Mouse (Mus musculus) gastrocnemius, adult 2 months (tissue): Measurements from ENCODE around the gene Pif1. TPM values are rescaled to one million over a fixed set of nuclear protein-coding genes. Genes with fewer than 3 reads are reported as not detected.
A peak's percentile ranks its signal among the peaks of the same experiment; 100 is the strongest.

Experiments used
- DNase-seq: peaks from one replicate; pipeline ENCODE4 v3.0.0; 2022
- H3K27ac ChIP-seq: fragments of 200-600 bp; 2 replicates; pipeline ENCODE4 v1.8.1; 2022; ENCODE audit warnings: mild to moderate bottlenecking
- H3K4me3 ChIP-seq: fragments of 200-600 bp; 2 replicates; pipeline ENCODE4 v1.8.1; 2022; ENCODE audit warnings: mild to moderate bottlenecking, moderate library complexity
- CTCF ChIP-seq: fragments of 200-600 bp; IDR thresholded peaks from 2 replicates; pipeline ENCODE4 v1.8.1; 2022; ENCODE audit warnings: antibody characterized with exemption, mild to moderate bottlenecking, moderate library complexity
- intact Hi-C: fragments of 180-260 bp; cut with DNase I; formaldehyde crosslinking; loops from one replicate; pipeline ENCODE4 v1.15.1; 2025
- total RNA-seq, 2 experiments: library from RNA; stranded (reverse); gene quantifications; 2 replicates each; pipeline ENCODE4 v1.2.3; 2021

The Pif1 gene
- total RNA-seq, 2 experiments from 2014 or later: not detected

DNA sequence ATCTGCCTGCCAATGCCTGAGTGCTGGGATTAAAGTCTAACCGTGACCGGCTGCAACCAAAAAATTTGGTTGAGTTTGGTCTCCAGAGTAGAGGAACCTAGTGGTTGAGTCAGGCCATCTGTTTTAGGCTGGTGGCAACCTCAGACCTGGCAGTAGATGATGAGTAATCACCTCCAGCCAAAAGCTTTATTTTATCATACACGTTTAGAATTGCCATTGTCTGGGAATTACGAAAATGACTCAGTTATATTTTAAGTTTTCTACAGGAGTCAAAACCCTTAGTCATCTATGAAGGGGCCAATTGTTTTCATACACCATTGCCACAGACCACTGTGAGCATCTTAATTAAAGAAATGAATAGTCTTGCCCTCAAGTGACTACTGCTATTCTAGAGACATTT is 50.0 kb downstream of the Pif1 start:
- no peak for DNase-seq
- no peak overlapping the region for H3K4me3 ChIP-seq
- TF ChIP-seq CTCF: no peak
- intact Hi-C loops: no loop called here
- no peak overlapping the region for H3K27ac ChIP-seq

DNA sequence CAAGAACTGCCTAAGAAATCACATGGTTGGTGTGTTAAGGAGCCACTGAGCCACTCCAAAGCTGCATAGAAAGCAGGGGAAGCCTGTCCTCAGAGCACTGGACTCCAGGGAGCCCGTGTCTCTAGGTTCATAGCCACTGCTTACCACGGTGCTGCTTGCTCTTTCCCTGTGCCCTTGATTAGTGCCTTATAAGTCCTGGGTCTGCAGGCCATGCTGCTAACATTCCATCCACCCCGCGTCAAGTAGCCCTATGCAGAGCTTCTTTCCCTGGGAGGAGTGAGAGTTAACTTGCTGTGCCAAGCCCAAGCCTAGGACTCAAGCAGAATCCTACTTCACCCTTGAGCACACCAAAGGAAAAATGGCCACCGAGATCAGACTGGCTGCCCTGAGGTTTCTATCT is 52.1 kb downstream of the Pif1 start:
- no peak for DNase-seq
- TF ChIP-seq CTCF: no peak
- Histone ChIP-seq H3K4me3 (no peak overlapping the region), H3K27ac (peak overlapping the region; percentile 63)
- intact Hi-C loops: no loop called here

DNA sequence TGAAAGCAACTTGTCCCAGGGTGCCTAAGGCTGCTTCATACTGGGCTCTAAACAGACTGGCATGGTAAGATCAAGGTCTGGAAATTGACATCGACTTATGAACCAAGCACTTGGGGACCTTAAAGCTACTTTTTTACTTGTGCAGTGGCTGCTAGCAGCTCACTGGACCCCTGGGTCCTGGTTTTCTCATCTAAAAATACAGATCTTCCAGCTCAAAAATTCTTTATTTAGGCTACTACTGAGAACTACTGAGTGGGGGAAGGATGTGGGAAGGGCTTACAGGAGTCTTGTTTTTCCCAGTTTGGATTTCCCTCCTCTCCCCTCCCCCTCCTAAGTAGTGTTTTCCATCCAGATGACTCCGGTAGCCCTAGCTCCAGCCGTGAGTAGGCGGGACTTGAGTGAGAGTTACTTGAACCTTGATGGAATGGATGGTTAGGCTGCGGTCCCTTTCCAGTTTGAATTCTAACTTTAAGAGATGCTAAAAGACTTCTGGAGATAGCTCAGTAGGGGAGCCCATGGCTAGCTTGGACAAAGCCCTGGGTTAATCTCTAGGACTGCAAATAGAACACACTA is 54.0 kb downstream of the Pif1 start:
- no peak for DNase-seq
- no peak for TF ChIP-seq CTCF
- H3K4me3 ChIP-seq: no peak overlapping the region
- intact Hi-C loops: no loop called here
- peak overlapping the region; percentile 63 for H3K27ac ChIP-seq

DNA sequence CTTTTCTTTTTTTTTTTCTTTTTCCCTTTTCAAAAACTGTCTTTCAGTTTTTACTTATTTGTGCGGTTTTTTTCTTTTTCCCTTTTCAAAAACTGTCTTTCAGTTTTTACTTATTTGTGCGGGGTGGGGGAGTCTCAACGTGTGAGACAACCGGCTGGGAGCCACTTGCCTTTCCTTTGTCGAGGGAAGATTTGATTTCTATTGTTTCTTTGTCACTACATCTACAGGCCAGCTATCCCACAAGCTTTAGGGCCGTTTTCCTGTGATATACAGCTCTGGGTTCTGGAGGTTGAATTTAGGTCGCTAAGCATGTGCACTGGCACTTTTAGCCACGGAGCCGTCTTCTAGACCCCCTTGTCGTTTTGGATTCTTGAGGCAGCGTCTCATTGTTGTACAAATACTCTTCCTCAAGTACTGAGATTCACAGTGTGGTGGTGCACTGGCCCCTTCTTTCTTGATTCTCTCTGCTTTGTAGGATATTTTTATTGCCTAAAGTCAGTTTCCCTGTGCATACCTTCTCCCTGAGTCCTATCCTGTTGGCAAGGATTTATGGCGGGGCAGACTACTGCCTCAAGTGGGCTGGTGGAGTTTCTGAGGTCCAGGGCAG is 54.6 kb downstream of the Pif1 start:
- no peak for DNase-seq
- Histone ChIP-seq H3K27ac (peak overlapping the region; percentile 54), H3K4me3 (no peak overlapping the region)
- no peak for TF ChIP-seq CTCF
- intact Hi-C loops: no loop called here

DNA sequence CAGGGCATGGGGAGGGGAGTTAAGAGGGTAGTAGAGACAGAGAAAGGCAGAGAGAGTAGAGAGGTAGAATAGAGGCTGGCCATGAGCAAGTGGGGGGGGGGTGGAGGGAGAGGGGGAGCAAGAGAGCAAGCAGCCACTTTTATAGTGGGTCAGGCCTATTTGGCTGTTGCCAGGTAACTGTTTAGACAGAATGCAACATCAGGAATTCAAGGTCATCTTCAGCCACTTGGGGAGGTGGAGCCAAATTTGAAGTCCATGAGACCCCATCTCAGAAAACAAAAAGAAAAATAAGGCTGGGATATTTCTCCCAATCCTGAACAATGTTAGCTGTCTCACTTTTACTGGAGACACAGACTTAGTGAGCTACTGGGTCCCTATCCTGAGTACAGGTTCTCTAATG is 55.6 kb downstream of the Pif1 start:
- intact Hi-C loops: no loop called here
- no peak for TF ChIP-seq CTCF
- Histone ChIP-seq H3K27ac (no peak overlapping the region), H3K4me3 (no peak overlapping the region)
- no peak for DNase-seq

DNA sequence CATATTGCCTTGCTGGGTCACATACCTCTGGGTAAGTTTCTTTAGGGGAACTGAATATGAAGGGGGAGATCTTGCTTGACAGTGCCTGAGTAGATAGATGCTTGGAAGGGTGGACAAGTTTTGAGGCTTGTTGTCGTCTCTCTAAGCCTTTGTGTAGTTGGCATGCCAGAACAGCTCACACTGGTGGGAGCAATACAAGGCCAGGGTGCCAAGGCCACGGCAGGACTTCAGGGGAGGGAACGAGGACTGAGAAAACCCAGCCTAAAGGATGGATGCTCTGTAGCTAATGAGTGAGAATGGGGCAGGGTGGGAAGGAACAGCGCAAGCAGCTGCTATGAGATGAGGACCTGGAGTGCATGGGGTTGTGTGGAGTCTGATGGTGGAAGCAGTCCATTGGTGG is 58.0 kb downstream of the Pif1 start:
- intact Hi-C loops: no loop called here
- no peak for DNase-seq
- H3K4me3 ChIP-seq: no peak overlapping the region
- H3K27ac ChIP-seq: 0 out of 2 replicates have a peak overlapping the region, but pooled peaks have one; percentile 67
- TF ChIP-seq CTCF: no peak

Other genes with a start within 250 kb of the Pif1 start
- gene Pdcd7, start 241.1 kb upstream of the Pif1 start, total RNA-seq: 10 to 100 TPM; 10.1 to 19.5 TPM
- 1 to 10 TPM in 1 of 2 experiments, under 1 TPM in 1; 0.43 to 1.1 TPM for gene Ubap1l, start 226.1 kb upstream of the Pif1 start, total RNA-seq
- gene Kbtbd13, start 195.5 kb upstream of the Pif1 start, total RNA-seq: 10 to 100 TPM in 1 of 2 experiments, 1 to 10 TPM in 1; 7.8 to 19.5 TPM
- 1 to 10 TPM; 3.1 to 3.3 TPM for gene Rasl12, start 188.7 kb upstream of the Pif1 start, total RNA-seq
- gene Slc51b, start 164.2 kb upstream of the Pif1 start, total RNA-seq: not detected
- gene Mtfmt, start 151.4 kb upstream of the Pif1 start, total RNA-seq: 1 to 10 TPM; 4.3 to 5.7 TPM
- gene Spg21, start 126.2 kb upstream of the Pif1 start, total RNA-seq: 1 to 10 TPM; 6.1 to 6.6 TPM
- not detected for gene Ankdd1a, start 67.0 kb upstream of the Pif1 start, total RNA-seq
- 1 to 10 TPM; 4.4 to 4.5 TPM for gene Plekho2, start 7.1 kb upstream of the Pif1 start, total RNA-seq
- 1 to 10 TPM in 1 of 2 experiments, under 1 TPM in 1; 0.99 to 1.8 TPM for gene Rbpms2, start 42.5 kb downstream of the Pif1 start, total RNA-seq
- 100 to 1,000 TPM; 195 to 201 TPM for gene Oaz2, start 80.8 kb downstream of the Pif1 start, total RNA-seq
- 10 to 100 TPM; 18.4 to 21.1 TPM for gene Zfp609, start 240.4 kb downstream of the Pif1 start, total RNA-seq